Mouse (Mus musculus) embryonic facial prominence, embryonic 13.5 days (tissue): ENCODE data around the gene Aym1. TPM values are rescaled to one million over a fixed set of nuclear protein-coding genes. Genes with fewer than 3 reads are reported as not detected.
"Not testable (repeated sequence)": the region's sequence is repeated elsewhere in the genome, so short reads cannot be mapped to it uniquely, and the experiment has no call there.

Source experiments
- ATAC-seq: fragments of 200-750 bp; cut with Nextera tagmentation; 2 replicates; pipeline ENCODE4 v1.8.0; 2017; ENCODE audit warnings: low read depth; ENCODE audit not compliant: insufficient number of reproducible peaks, insufficient read depth, low FRiP score, low TSS enrichment
- H3K27ac ChIP-seq: fragments of 300-500 bp; sonication (generic); 2 replicates; pipeline ENCODE4 v1.5.1; 2015; ENCODE audit warnings: moderate library complexity, mild to moderate bottlenecking, inconsistent platforms
- H3K27me3 ChIP-seq: fragments of 300-500 bp; sonication (generic); 2 replicates; pipeline ENCODE4 v1.6.1; 2015; ENCODE audit warnings: mild to moderate bottlenecking, inconsistent platforms
- H3K36me3 ChIP-seq: fragments of 300-500 bp; sonication (generic); 2 replicates; pipeline ENCODE4 v1.6.1; 2015; ENCODE audit warnings: mild to moderate bottlenecking, inconsistent platforms
- H3K4me1 ChIP-seq: fragments of 300-500 bp; sonication (generic); 2 replicates; pipeline ENCODE4 v1.6.1; 2015; ENCODE audit warnings: inconsistent platforms
- H3K4me2 ChIP-seq: fragments of 300-500 bp; sonication (generic); 2 replicates; pipeline ENCODE4 v1.6.1; 2015; ENCODE audit warnings: moderate library complexity, mild to moderate bottlenecking, inconsistent platforms
- H3K4me3 ChIP-seq: fragments of 300-500 bp; sonication (generic); 2 replicates; pipeline ENCODE4 v1.5.1; 2015; ENCODE audit warnings: mild to moderate bottlenecking, inconsistent platforms
- H3K9ac ChIP-seq: fragments of 300-500 bp; sonication (generic); 2 replicates; pipeline ENCODE4 v1.6.1; 2015; ENCODE audit warnings: mild to moderate bottlenecking, inconsistent platforms
- H3K9me3 ChIP-seq: fragments of 300-500 bp; sonication (generic); 2 replicates; pipeline ENCODE4 v1.6.1; 2016; ENCODE audit warnings: inconsistent platforms
- WGBS: fragments of 180-500 bp; shearing (Covaris S2); methylation state at CpG from one replicate; pipeline ENCODE4 v1.1.7; 2015; ENCODE audit warnings: mixed read lengths; 5-methylcytosine and 5-hydroxymethylcytosine counted together
- polyA plus RNA-seq: library from polyadenylated mRNA; unstranded; fragments of >200 nt; fragmentation: Nextera tagmentation; extraction: Ambion mirVana; gene quantifications from 2 replicates; pipeline ENCODE4 v1.2.1, GENCODE M21; 2015

Gene Aym1
- polyA plus RNA-seq, 1 experiment from 2014 or later, result not detected

DNA sequence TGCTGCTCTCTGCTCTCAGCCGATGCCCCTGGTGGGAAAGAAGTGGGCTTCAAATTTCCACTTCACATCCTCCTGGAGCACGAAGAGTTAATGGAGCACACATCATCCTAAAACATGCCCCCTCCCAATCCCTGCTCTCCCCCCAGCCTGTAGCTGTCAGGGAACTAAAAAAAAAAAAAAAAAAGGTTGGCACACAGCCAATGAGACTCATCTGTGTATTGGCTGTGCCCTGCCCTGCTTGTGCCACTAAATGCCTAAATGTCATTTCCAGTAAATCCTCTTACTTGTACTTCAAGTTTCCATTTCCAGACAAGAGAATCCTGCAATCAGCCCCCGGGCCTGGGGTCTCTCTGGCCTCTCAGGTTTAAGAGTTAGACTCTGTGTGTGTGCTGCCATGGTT, 562 bp downstream of the Aym1 start:
- H3K9me3 ChIP-seq, result no peaks in the 10 kb centered on the region
- H3K36me3 ChIP-seq, result no peaks in the 10 kb centered on the region
- peaks cover 24% of the 10 kb centered on the region for H3K27me3 ChIP-seq
- H3K9ac ChIP-seq, result 0 out of 2 replicates have a peak overlapping the region, but pooled peaks have one; percentile 40
- WGBS, result 21% methylated on average over 3 of the region's 3 CpGs
- ATAC-seq, result no peak
- no peak overlapping the region for H3K4me3 ChIP-seq
- no peak overlapping the region for H3K4me2 ChIP-seq
- no peak overlapping the region for H3K27ac ChIP-seq
- H3K4me1 ChIP-seq, result peaks cover 24% of the 10 kb centered on the region

DNA sequence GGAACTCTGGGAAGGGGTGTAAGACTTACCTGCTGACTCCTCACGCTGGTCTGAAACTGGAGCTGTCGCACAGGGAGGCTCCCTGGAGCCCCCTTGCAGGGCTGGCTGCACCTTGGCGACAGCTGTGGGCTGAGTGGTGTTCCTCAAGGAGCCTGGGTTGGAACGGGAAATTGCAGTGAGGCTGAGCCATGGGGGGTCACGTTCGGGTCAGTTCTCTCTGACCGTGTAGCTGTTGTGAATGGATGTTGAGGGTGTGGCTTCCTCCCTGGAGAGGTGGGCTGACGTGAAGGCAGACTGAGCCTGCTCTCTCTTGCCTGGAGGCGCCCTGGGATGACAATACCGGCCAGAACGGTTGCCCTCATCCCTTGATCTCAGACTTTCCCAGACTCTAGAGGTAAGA, 1.7 kb downstream of the Aym1 start:
- WGBS, result 1% methylated on average over 11 of the region's 11 CpGs
- Histone ChIP-seq H3K9me3 (no peaks in the 10 kb centered on the region), H3K36me3 (no peaks in the 10 kb centered on the region), H3K4me1 (peaks cover 24% of the 10 kb centered on the region), H3K27me3 (peaks cover 13% of the 10 kb centered on the region), H3K27ac (no peak overlapping the region), H3K4me3 (no peak overlapping the region), H3K9ac (no peak overlapping the region), H3K4me2 (peak overlapping the region; percentile 22; the same call in 1 of the 2 replicates)
- no peak for ATAC-seq

DNA sequence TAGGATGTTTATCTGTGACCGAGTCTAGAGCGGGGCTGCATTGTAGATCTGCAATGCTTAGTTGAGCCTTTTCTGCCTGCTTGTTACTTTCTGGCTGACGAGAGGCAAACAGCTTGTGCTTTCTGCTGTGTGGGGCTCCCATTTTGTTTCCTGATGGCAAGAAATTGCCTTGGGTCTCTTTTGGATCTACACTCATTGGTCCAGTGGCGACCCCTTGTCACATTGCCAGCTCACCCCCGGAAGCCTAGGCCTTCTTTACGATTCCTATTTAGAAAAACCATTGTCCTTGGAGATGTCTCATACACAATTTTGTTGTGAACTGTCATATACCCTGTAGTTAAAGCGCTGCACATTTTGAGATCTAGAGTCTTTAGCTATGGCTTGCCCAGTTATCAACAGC, 4.2 kb downstream of the Aym1 start:
- WGBS, result 79% methylated on average over 7 of the region's 7 CpGs
- Histone ChIP-seq H3K4me2 (no peak overlapping the region), H3K9ac (no peak overlapping the region), H3K4me3 (no peak overlapping the region), H3K9me3 (no peaks in the 10 kb centered on the region), H3K27ac (no peak overlapping the region), H3K36me3 (no peaks in the 10 kb centered on the region), H3K4me1 (peaks cover 26% of the 10 kb centered on the region), H3K27me3 (peaks cover 13% of the 10 kb centered on the region)
- no peak for ATAC-seq

DNA sequence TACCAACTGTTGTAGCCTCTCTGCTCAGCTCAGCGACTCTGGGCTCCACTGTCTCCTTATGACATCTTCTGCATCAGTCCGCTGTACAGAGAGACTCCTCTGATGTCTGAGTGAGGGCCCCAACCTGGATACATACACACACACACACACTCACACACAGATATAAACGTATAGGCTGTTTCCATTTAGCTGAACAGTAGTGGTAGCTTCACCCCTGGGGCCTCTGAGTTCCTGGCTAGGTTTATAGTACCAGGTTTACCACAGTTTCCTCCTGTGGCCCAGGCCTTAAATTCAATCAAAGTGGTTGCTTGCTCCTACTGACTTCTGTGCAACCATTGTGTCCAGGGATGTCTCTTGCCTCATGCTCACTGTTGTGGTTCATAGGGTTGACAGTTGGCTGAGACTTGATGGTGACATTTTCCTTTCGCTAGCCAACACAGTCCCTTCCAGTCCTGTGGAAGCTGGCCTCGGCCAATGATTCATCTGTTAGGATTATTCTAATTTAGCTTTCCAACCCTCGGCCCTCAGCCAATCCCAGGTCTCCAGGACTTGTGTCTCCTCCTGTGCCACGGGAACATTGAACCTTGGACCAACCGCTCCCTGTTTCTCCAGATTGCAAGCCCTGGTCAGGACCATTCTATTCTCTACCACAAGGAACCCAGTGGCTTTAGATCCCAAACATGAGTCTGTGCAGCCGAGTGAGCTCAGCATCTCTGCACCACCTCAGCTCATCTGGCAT, 5.3 kb downstream of the Aym1 start:
- Histone ChIP-seq H3K4me3 (no peak overlapping the region), H3K36me3 (no peaks in the 10 kb centered on the region), H3K4me1 (peaks cover 18% of the 10 kb centered on the region), H3K27ac (no peak overlapping the region), H3K27me3 (peaks cover 15% of the 10 kb centered on the region), H3K9me3 (no peaks in the 10 kb centered on the region), H3K9ac (0 out of 2 replicates have a peak overlapping the region, but pooled peaks have one; percentile 3), H3K4me2 (no peak overlapping the region)
- no peak for ATAC-seq
- WGBS, result 79% methylated on average over 9 of the region's 9 CpGs

DNA sequence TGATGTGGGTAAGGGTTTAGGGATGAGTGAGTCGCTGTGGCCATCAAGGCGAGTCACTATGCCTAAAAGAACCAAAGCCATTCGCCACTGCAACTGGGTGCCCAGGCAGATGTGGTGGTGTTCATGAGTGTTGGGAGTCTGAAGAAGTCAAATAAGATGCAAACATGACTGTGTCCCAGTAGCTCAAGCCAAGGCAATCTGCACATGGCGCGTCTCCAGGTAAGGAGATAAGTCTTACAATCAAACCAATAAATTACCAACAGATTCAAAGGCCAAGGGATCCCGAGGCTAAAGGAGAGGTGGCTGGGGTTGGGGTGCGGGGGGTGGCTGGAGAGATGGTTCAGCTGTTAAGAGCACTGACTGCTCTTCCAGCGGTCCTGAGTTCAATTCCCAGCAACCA, 6.1 kb downstream of the Aym1 start:
- 87% methylated on average over 8 of the region's 8 CpGs for WGBS

DNA sequence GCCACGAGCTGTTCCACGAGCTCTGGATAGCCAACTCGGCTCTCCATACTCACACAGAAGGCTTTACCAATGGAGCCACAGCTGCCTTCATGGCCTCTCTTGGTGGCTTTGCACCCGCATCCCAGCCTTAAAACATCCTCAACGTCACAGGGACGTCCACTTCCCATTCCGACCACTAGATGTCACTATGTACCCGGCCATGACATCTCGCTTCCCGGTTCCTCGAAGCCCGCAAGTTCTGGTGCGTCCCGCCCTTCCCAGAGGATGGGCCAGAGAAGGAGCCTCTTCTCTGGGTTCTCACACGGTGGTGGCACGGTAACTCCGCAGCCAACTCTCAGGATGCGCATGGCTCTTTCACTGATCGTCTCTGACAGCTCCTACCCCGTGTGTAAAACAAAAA, 8.8 kb downstream of the Aym1 start:
- H3K4me2 ChIP-seq, result peak overlapping the region; percentile 27
- H3K4me1 ChIP-seq, result 0 out of 2 replicates have a peak, but pooled peaks cover 2% of the 10 kb centered on the region
- ATAC-seq, result no peak
- no peak overlapping the region for H3K9ac ChIP-seq
- WGBS, result 4% methylated on average over 20 of the region's 20 CpGs
- H3K27ac ChIP-seq, result no peak overlapping the region
- peaks cover 9% of the 10 kb centered on the region for H3K27me3 ChIP-seq
- no peak overlapping the region for H3K4me3 ChIP-seq
- H3K36me3 ChIP-seq, result no peaks in the 10 kb centered on the region
- H3K9me3 ChIP-seq, result no peaks in the 10 kb centered on the region

More for the DNA sequence above, 6.1 kb downstream of the Aym1 start:
- Histone ChIP-seq H3K4me3 (no peak overlapping the region), H3K27ac (no peak overlapping the region), H3K9me3 (no peaks in the 10 kb centered on the region), H3K4me2 (no peak overlapping the region), H3K36me3 (no peaks in the 10 kb centered on the region), H3K27me3 (peaks cover 15% of the 10 kb centered on the region), H3K9ac (no peak overlapping the region), H3K4me1 (peaks cover 11% of the 10 kb centered on the region)
- ATAC-seq, result no peak

DNA sequence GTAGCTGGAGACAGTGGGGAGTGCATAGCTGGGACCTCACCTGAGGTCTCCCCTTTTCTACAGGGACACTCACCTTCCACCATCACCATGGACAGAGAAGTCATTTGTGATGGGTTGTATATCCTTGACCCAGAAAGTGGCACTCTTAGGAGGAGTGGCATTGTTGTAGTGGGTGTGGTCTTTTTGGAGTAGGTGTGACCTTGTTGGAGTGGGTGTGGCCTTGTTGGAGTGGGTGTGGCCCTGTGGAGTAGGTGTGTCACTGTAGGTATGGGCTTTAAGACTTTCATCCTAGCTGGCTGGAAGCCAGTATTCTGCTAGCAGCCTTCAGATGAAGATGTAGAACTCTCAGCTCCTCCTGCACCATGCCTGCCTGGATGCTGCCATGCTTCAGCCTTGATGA, 10.6 kb downstream of the Aym1 start:
- H3K9me3 ChIP-seq, H3K4me3 ChIP-seq, H3K27ac ChIP-seq, H3K9ac ChIP-seq, ATAC-seq, H3K36me3 ChIP-seq, H3K4me1 ChIP-seq, H3K4me2 ChIP-seq: not testable (repeated sequence)
- peaks cover 18% of the 10 kb centered on the region for H3K27me3 ChIP-seq

DNA sequence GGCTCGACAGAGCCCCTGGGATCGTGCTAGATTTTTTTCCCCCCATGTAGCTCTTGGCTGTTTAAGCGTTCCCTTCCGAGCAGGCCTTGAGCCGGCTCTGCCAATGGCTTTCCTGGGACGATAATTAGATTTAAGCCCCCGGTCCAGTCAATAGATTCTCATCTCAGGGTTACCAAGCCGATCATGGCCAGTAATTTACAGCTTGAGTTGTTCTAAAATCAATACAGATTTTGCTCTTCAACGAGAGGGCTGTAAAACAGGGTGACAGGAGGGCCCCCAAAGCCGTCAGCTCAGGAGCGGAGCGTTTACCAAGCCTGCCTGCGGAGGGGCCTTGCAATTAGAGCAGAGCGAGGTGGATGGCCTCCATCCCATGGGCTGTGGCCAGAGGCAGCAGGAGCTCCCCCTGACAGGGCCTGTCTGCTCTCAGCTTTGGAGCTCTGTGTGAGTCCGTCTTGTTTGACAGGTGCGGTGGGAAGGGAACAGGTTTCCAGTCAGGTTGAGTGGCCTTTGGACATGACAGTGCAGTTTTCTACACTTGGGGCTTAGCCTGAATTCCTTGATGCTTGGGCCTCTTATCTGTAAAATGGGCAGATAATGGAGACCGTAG, 12.3 kb downstream of the Aym1 start:
- peaks cover 21% of the 10 kb centered on the region for H3K27me3 ChIP-seq
- no peak overlapping the region for H3K27ac ChIP-seq
- H3K4me1 ChIP-seq, result peaks cover 20% of the 10 kb centered on the region
- H3K4me3 ChIP-seq, result no peak overlapping the region
- ATAC-seq, result no peak
- no peaks in the 10 kb centered on the region for H3K36me3 ChIP-seq
- H3K4me2 ChIP-seq, result no peak overlapping the region
- 74% methylated on average over 17 of the region's 17 CpGs for WGBS
- H3K9me3 ChIP-seq, result no peaks in the 10 kb centered on the region
- no peak overlapping the region for H3K9ac ChIP-seq

DNA sequence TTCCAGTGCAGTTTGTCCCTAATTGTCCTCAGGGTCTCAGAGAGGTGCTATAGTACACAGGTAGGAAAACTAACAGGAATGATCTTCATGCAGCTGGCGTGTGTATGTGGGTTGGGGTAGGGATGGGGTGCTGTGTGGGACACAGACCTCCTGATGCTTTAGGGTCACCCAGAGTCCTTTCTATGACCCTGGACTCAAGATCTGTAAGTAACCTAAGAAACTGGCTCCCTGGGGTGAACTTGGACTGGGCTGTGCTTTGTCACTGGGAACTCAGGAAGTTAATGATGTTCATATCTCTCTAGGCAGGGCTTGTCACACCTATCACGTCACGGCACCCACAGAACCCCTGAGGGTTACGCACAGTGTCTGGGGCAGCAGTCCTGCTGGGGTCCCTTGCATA, 15.4 kb downstream of the Aym1 start:
- Histone ChIP-seq H3K9me3 (no peaks in the 10 kb centered on the region), H3K4me3 (no peak overlapping the region), H3K36me3 (no peaks in the 10 kb centered on the region), H3K27me3 (peaks cover 12% of the 10 kb centered on the region), H3K4me2 (peak overlapping the region; percentile 59), H3K9ac (no peak overlapping the region; the same call in 1 of the 2 replicates), H3K27ac (no peak overlapping the region; the same call in 1 of the 2 replicates), H3K4me1 (peaks cover 24% of the 10 kb centered on the region)
- ATAC-seq, result no peak
- WGBS, result 61% methylated on average over 4 of the region's 4 CpGs

DNA sequence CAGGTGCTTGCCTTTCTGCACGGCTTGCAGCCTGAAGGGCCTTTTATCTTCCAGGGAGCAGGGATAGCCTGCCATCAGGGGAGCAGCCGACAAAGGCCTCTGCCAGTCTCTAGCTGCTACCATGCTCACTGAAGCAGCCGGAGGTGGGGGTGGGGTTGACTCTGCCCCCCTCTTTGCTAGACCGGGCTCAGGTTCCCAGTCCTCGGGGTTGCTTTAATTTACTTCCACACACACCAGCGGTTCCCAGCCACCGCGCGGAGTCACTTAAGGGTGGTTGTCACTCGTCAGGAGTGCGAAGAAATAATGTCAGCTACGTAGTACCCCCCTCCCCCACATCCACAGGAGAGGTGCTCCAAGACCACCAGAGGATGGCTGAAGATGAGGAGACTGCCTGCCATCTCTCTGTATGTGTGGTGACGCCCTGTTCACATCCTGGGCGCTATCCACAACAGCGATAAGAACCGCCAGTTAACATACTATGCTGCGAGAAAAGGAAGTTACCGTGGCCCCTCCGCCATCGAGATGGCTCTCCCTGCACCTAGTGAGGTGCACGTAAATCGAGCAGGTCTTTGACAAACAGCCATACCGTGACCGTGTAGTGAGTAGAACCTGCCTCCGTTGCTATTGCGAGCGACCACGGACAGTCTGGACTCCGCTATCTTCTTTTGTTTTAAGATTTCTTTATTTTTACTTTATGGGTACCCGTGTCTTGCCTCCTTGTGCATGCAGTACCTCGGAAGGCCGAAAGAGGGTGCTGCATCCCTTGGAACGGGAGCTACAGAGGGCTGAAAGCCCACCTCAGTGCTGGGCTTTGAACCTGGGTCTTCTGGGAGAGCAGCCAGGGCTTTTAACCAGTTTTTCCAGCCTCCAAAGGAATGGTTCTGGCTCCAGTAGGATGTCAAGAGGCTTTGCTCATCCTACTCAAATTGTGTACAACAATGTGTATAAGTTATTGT, 16.2 kb downstream of the Aym1 start:
- H3K4me1 ChIP-seq, result peaks cover 24% of the 10 kb centered on the region
- peak overlapping the region; percentile 59 for H3K4me2 ChIP-seq
- peak overlapping the region; percentile 30 for H3K4me3 ChIP-seq
- H3K9ac ChIP-seq, result peak overlapping the region; percentile 49
- peak overlapping the region; percentile 71 for H3K27ac ChIP-seq
- no peak for ATAC-seq
- H3K36me3 ChIP-seq, result no peaks in the 10 kb centered on the region
- no peaks in the 10 kb centered on the region for H3K9me3 ChIP-seq
- H3K27me3 ChIP-seq, result peaks cover 12% of the 10 kb centered on the region
- 3% methylated on average over 33 of the region's 33 CpGs for WGBS

DNA sequence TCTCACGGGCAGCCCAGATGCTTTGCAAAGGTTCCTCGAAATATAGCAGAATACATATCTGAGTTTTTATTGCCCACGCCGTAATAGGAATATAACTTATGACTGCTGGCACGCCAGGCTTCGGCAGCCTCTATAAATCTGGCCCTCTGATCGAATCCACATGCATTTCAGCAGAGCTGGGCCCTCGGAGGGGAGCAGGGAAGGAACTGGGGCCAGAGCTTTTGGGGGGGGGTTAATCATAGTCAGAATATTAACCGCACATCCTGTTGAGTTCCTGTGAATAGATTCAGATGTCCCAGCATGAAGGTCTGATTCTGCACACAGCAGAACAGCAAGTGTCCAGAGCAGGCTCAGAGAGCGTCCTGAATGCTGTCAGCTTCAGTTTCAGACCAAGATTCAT, 17.2 kb downstream of the Aym1 start:
- WGBS, result 42% methylated on average over 10 of the region's 10 CpGs
- Histone ChIP-seq H3K4me3 (no peak overlapping the region), H3K9me3 (no peaks in the 10 kb centered on the region), H3K27ac (peak overlapping the region; percentile 71), H3K4me1 (peaks cover 24% of the 10 kb centered on the region), H3K4me2 (no peak overlapping the region), H3K27me3 (peaks cover 12% of the 10 kb centered on the region), H3K36me3 (no peaks in the 10 kb centered on the region), H3K9ac (no peak overlapping the region)
- no peak for ATAC-seq
